Comparison of ENCODE assay signal across 23 mouse cellular contexts in the genomic region with DNA sequence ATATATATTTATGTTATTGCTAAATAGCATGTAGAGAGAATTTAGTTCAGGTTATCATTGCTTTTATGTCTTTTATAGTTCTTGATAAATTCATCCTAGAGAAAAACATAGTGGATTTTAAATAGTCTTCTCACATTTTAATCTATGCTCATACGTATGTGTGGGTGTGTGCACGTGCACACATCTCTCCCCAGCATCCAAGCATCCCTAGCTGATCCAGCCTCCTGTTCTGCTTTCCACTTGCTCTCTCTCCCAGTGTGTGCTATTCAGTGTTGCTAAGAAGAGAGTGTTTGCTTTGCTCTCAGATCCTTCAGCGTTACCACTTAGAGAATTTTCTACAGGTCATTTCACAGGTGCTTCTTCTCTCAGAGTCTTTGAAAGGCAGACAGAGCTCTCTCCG.
DNase-seq lines count a peak whose midpoint lies in the region; ATAC-seq lines count a peak whose summit lies in the region.
"Had no signal": no experiment of that assay in that cellular context is flagged by ENCODE, and none has a peak within 500 bp of the region (broad histone marks: within the 10 kb centered on the region; RNA-seq: fewer than 3 reads in every experiment).

No protein-coding gene starts in this region.

- no peak overlapping the region for H3K4me2 ChIP-seq in forebrain, embryonic 13.5 days
- H3K4me2 ChIP-seq in hindbrain, embryonic 15.5 days: no peak overlapping the region
- H3K4me2 ChIP-seq: heart, embryonic 13.5 days; hindbrain, embryonic 12.5 days had no signal

- peak overlapping the region; percentile 6; the same call in 1 of the 2 replicates for H3K27ac ChIP-seq in forebrain, embryonic 13.5 days
- no peak overlapping the region for H3K27ac ChIP-seq in forebrain, embryonic 10.5 days
- peak overlapping the region; percentile 16 for H3K27ac ChIP-seq in hindbrain, embryonic 15.5 days (replicated peaks)
- no peak overlapping the region for H3K27ac ChIP-seq in hindbrain, embryonic 10.5 days
- H3K27ac ChIP-seq: embryonic facial prominence, embryonic 10.5 days; heart, adult 2 months; heart, embryonic 13.5 days; hindbrain, embryonic 12.5 days had no signal

- H3K9me3 ChIP-seq in forebrain, embryonic 13.5 days (replicated peaks): no peaks in the 10 kb centered on the region
- no peaks in the 10 kb centered on the region for H3K9me3 ChIP-seq in forebrain, embryonic 10.5 days
- no peaks in the 10 kb centered on the region for H3K9me3 ChIP-seq in hindbrain, embryonic 15.5 days
- 0 out of 2 replicates have a peak, but pooled peaks cover 5% of the 10 kb centered on the region for H3K9me3 ChIP-seq in hindbrain, embryonic 10.5 days
- H3K9me3 ChIP-seq: embryonic facial prominence, embryonic 10.5 days; hindbrain, embryonic 12.5 days had no signal

- no peak overlapping the region for H3K9ac ChIP-seq in forebrain, embryonic 13.5 days
- H3K9ac ChIP-seq in hindbrain, embryonic 15.5 days: no peak overlapping the region
- H3K9ac ChIP-seq: heart, embryonic 13.5 days; hindbrain, embryonic 12.5 days had no signal

- H3K36me3 ChIP-seq in forebrain, embryonic 13.5 days (ENCODE audit: poor library complexity, severe bottlenecking): peaks cover 10% of the 10 kb centered on the region
- H3K36me3 ChIP-seq in forebrain, embryonic 10.5 days (replicated peaks): peaks cover 12% of the 10 kb centered on the region
- 0 out of 2 replicates have a peak, but pooled peaks cover 6% of the 10 kb centered on the region for H3K36me3 ChIP-seq in hindbrain, embryonic 15.5 days
- H3K36me3 ChIP-seq in hindbrain, embryonic 10.5 days: peaks cover 27% of the 10 kb centered on the region
- H3K36me3 ChIP-seq: heart, embryonic 13.5 days had no signal

- no peak for DNase-seq in forebrain, embryonic 10.5 days (ENCODE audit: extremely low spot score, low spot score)
- DNase-seq in hindbrain, embryonic 10.5 days (ENCODE audit: low spot score): no peak
- DNase-seq in lung, postnatal 36 days: peak; percentile 6
- no peak for DNase-seq in lung, postnatal 10 days
- DNase-seq in brain, adult 2 months (ENCODE audit: low read depth, low spot score): peak; percentile 79
- DNase-seq in urinary bladder, postnatal 14 days (ENCODE audit: low spot score): no peak
- DNase-seq: adrenal gland, postnatal 14 days; cerebellum, adult 11 months; cerebellum, adult 9-11 months; gastrocnemius, postnatal 36 days; heart, adult 2 months; heart, postnatal 14 days; kidney, adult 8-10 months; kidney, postnatal 10 days; lung, postnatal 14 days; retina, postnatal 1 day; right cerebral cortex, postnatal 4 days; thymus, postnatal 25 days had no signal

- no peak for ATAC-seq in forebrain, embryonic 13.5 days
- no peak for ATAC-seq in hindbrain, embryonic 15.5 days (ENCODE audit: low FRiP score, low read depth)

- no peak overlapping the region for H3K4me3 ChIP-seq in forebrain, embryonic 13.5 days
- H3K4me3 ChIP-seq in forebrain, embryonic 10.5 days: no peak overlapping the region
- no peak overlapping the region for H3K4me3 ChIP-seq in hindbrain, embryonic 15.5 days
- no peak overlapping the region for H3K4me3 ChIP-seq in hindbrain, embryonic 10.5 days
- H3K4me3 ChIP-seq: embryonic facial prominence, embryonic 10.5 days; heart, adult 2 months; heart, embryonic 13.5 days; hindbrain, embryonic 12.5 days had no signal

- WGBS in forebrain, embryonic 13.5 days: 65% methylated on average over 4 of the region's 4 CpGs
- 82% methylated on average over 4 of the region's 4 CpGs for WGBS in forebrain, embryonic 10.5 days
- WGBS in hindbrain, embryonic 15.5 days: 64% methylated on average over 4 of the region's 4 CpGs
- 85% methylated on average over 4 of the region's 4 CpGs for WGBS in hindbrain, embryonic 10.5 days

- H3K27me3 ChIP-seq in forebrain, embryonic 13.5 days: no peaks in the 10 kb centered on the region
- no peaks in the 10 kb centered on the region for H3K27me3 ChIP-seq in forebrain, embryonic 10.5 days (ENCODE audit: poor library complexity, severe bottlenecking)
- H3K27me3 ChIP-seq in hindbrain, embryonic 15.5 days: no peaks in the 10 kb centered on the region
- no peaks in the 10 kb centered on the region for H3K27me3 ChIP-seq in hindbrain, embryonic 10.5 days (ENCODE audit: insufficient read depth, poor library complexity, severe bottlenecking)
- H3K27me3 ChIP-seq: hindbrain, embryonic 12.5 days had no signal

- H3K4me1 ChIP-seq in forebrain, embryonic 13.5 days: peaks cover 3% of the 10 kb centered on the region; the same call in 1 of the 2 replicates
- H3K4me1 ChIP-seq in forebrain, embryonic 10.5 days: no peaks in the 10 kb centered on the region
- H3K4me1 ChIP-seq in hindbrain, embryonic 15.5 days (replicated peaks): peaks cover 4% of the 10 kb centered on the region
- H3K4me1 ChIP-seq in hindbrain, embryonic 10.5 days (replicated peaks): no peaks in the 10 kb centered on the region
- H3K4me1 ChIP-seq: embryonic facial prominence, embryonic 10.5 days; heart, embryonic 13.5 days; hindbrain, embryonic 12.5 days had no signal

Comparison
In these comparisons a context has a peak if more than half of its experiments do, and no peak if none do; other contexts are left out.
1. H3K27ac ChIP-seq: peak in forebrain, embryonic 13.5 days (single experiment) and hindbrain, embryonic 15.5 days (single experiment); none in forebrain, embryonic 10.5 days (single experiment) and hindbrain, embryonic 10.5 days (single experiment).
2. DNase-seq: peak in lung, postnatal 36 days (single experiment) and brain, adult 2 months (single experiment); none in forebrain, embryonic 10.5 days (single experiment), hindbrain, embryonic 10.5 days (single experiment), lung, postnatal 10 days (single experiment) and urinary bladder, postnatal 14 days (single experiment).